Mouse (Mus musculus): ENCODE results near the gene Hsd17b7. TPM values are rescaled to one million over a fixed set of nuclear protein-coding genes. Genes with fewer than 3 reads are reported as not detected.

The Hsd17b7 gene
- polyA plus RNA-seq, 1 experiment: 9.6 TPM

GRCm38 (mm10) chr1:169924567-169924966, 44.5 kb downstream of the Hsd17b7 start:
- Histone ChIP-seq H3K79me3 (ENCODE audit: low read depth) (no peaks in the 10 kb centered on the region), H3K27me3 (ENCODE audit: control insufficient read depth, insufficient read depth, insufficient read length) (no peaks in the 10 kb centered on the region), H3K79me2 (ENCODE audit: control insufficient read depth, insufficient read depth) (no peaks in the 10 kb centered on the region), H3ac (ENCODE audit: control insufficient read depth, insufficient read length, low read depth) (no peak overlapping the region), H3K4me3 (ENCODE audit: insufficient read depth, poor library complexity, severe bottlenecking) (no peak overlapping the region), H3K36me3 (ENCODE audit: control insufficient read depth, insufficient read depth) (no peaks in the 10 kb centered on the region)
- no peak for TF ChIP-seq MAX (IDR thresholded peaks at IDR 0.05)
- no peak for TF ChIP-seq FOSL1 (IDR thresholded peaks at IDR 0.05; ENCODE audit: insufficient read depth, low read length, poor library complexity, severe bottlenecking)
- TF ChIP-seq USF1 (IDR thresholded peaks at IDR 0.05; ENCODE audit: low read depth): no peak
- no peak for TF ChIP-seq MYOG (IDR thresholded peaks at IDR 0.05; ENCODE audit: control insufficient read depth, extremely low read depth, insufficient read length)
- no peak for TF ChIP-seq MYOD1 (IDR thresholded peaks at IDR 0.05; ENCODE audit: control insufficient read depth, insufficient read length, low read depth)
- TF ChIP-seq CEBPB (IDR thresholded peaks at IDR 0.05; ENCODE audit: low read depth): no peak
- TF ChIP-seq CTCF (IDR thresholded peaks at IDR 0.05; ENCODE audit: control insufficient read depth, insufficient read depth, insufficient read length): no peak

- no peaks in the 10 kb centered on the region for H3K79me2 ChIP-seq (ENCODE audit: control insufficient read depth, insufficient read depth)
- no peaks in the 10 kb centered on the region for H3K79me3 ChIP-seq (ENCODE audit: low read depth)
- H3K36me3 ChIP-seq (ENCODE audit: control insufficient read depth, insufficient read depth): no peaks in the 10 kb centered on the region
- no peaks in the 10 kb centered on the region for H3K27me3 ChIP-seq (ENCODE audit: control insufficient read depth, insufficient read depth, insufficient read length)
- H3K4me3 ChIP-seq (ENCODE audit: insufficient read depth, poor library complexity, severe bottlenecking): no peak overlapping the region
- TF ChIP-seq CTCF (IDR thresholded peaks at IDR 0.05; ENCODE audit: control insufficient read depth, insufficient read depth, insufficient read length) (peak; percentile 4), USF1 (IDR thresholded peaks at IDR 0.05; ENCODE audit: low read depth) (no peak)
- H3ac ChIP-seq (ENCODE audit: control insufficient read depth, insufficient read length, low read depth): no peak overlapping the region
Observed at GRCm38 (mm10) chr1:169921710-169922211, 47.3 kb downstream of the Hsd17b7 start.

GRCm38 (mm10) chr1:169919211-169919610, 49.8 kb downstream of the Hsd17b7 start:
- Histone ChIP-seq H3K79me3 (ENCODE audit: low read depth) (no peaks in the 10 kb centered on the region), H3K4me3 (ENCODE audit: insufficient read depth, poor library complexity, severe bottlenecking) (no peak overlapping the region), H3ac (ENCODE audit: control insufficient read depth, insufficient read length, low read depth) (no peak overlapping the region), H3K27me3 (ENCODE audit: control insufficient read depth, insufficient read depth, insufficient read length) (no peaks in the 10 kb centered on the region), H3K79me2 (ENCODE audit: control insufficient read depth, insufficient read depth) (no peaks in the 10 kb centered on the region), H3K36me3 (ENCODE audit: control insufficient read depth, insufficient read depth) (no peaks in the 10 kb centered on the region)
- peak; percentile 21 for TF ChIP-seq CTCF (IDR thresholded peaks at IDR 0.05; ENCODE audit: control insufficient read depth, insufficient read depth, insufficient read length)
- TF ChIP-seq MYOD1 (IDR thresholded peaks at IDR 0.05; ENCODE audit: control insufficient read depth, insufficient read length, low read depth): no peak
- TF ChIP-seq MAX (IDR thresholded peaks at IDR 0.05): no peak
- no peak for TF ChIP-seq MYOG (IDR thresholded peaks at IDR 0.05; ENCODE audit: control insufficient read depth, extremely low read depth, insufficient read length)
- no peak for TF ChIP-seq FOSL1 (IDR thresholded peaks at IDR 0.05; ENCODE audit: insufficient read depth, low read length, poor library complexity, severe bottlenecking)

GRCm38 (mm10) chr1:169917998-169918397, 51.0 kb downstream of the Hsd17b7 start:
- no peaks in the 10 kb centered on the region for H3K36me3 ChIP-seq (ENCODE audit: control insufficient read depth, insufficient read depth)
- no peaks in the 10 kb centered on the region for H3K27me3 ChIP-seq (ENCODE audit: control insufficient read depth, insufficient read depth, insufficient read length)
- H3K79me2 ChIP-seq (ENCODE audit: control insufficient read depth, insufficient read depth): no peaks in the 10 kb centered on the region
- H3K4me3 ChIP-seq (ENCODE audit: insufficient read depth, poor library complexity, severe bottlenecking): no peak overlapping the region
- H3K79me3 ChIP-seq (ENCODE audit: low read depth): no peaks in the 10 kb centered on the region
- H3ac ChIP-seq (ENCODE audit: control insufficient read depth, insufficient read length, low read depth): no peak overlapping the region
- TF ChIP-seq USF1 (IDR thresholded peaks at IDR 0.05; ENCODE audit: low read depth) (no peak), CTCF (IDR thresholded peaks at IDR 0.05; ENCODE audit: control insufficient read depth, insufficient read depth, insufficient read length) (peak; percentile 90)

GRCm38 (mm10) chr1:169917115-169917796, 51.8 kb downstream of the Hsd17b7 start:
- H3K27me3 ChIP-seq (ENCODE audit: control insufficient read depth, insufficient read depth, insufficient read length): no peaks in the 10 kb centered on the region
- no peak overlapping the region for H3K4me3 ChIP-seq (ENCODE audit: insufficient read depth, poor library complexity, severe bottlenecking)
- H3K79me3 ChIP-seq (ENCODE audit: low read depth): no peaks in the 10 kb centered on the region
- H3K79me2 ChIP-seq (ENCODE audit: control insufficient read depth, insufficient read depth): no peaks in the 10 kb centered on the region
- TF ChIP-seq USF1 (IDR thresholded peaks at IDR 0.05; ENCODE audit: low read depth): no peak
- no peak for TF ChIP-seq CTCF (IDR thresholded peaks at IDR 0.05; ENCODE audit: control insufficient read depth, insufficient read depth, insufficient read length)
- no peak for TF ChIP-seq MYOG (IDR thresholded peaks at IDR 0.05; ENCODE audit: control insufficient read depth, extremely low read depth, insufficient read length)
- no peak for TF ChIP-seq MAX (IDR thresholded peaks at IDR 0.05)
- TF ChIP-seq MYOD1 (IDR thresholded peaks at IDR 0.05; ENCODE audit: control insufficient read depth, insufficient read length, low read depth): no peak
- TF ChIP-seq CEBPB (IDR thresholded peaks at IDR 0.05; ENCODE audit: low read depth): no peak
- TF ChIP-seq FOSL1 (IDR thresholded peaks at IDR 0.05; ENCODE audit: insufficient read depth, low read length, poor library complexity, severe bottlenecking): no peak
- H3K36me3 ChIP-seq (ENCODE audit: control insufficient read depth, insufficient read depth): no peaks in the 10 kb centered on the region
- H3ac ChIP-seq (ENCODE audit: control insufficient read depth, insufficient read length, low read depth): no peak overlapping the region

- Histone ChIP-seq H3K79me3 (ENCODE audit: low read depth) (no peaks in the 10 kb centered on the region), H3ac (ENCODE audit: control insufficient read depth, insufficient read length, low read depth) (no peak overlapping the region), H3K4me3 (ENCODE audit: insufficient read depth, poor library complexity, severe bottlenecking) (no peak overlapping the region), H3K36me3 (ENCODE audit: control insufficient read depth, insufficient read depth) (no peaks in the 10 kb centered on the region), H3K79me2 (ENCODE audit: control insufficient read depth, insufficient read depth) (no peaks in the 10 kb centered on the region), H3K27me3 (ENCODE audit: control insufficient read depth, insufficient read depth, insufficient read length) (no peaks in the 10 kb centered on the region)
- no peak for TF ChIP-seq MYOG (IDR thresholded peaks at IDR 0.05; ENCODE audit: control insufficient read depth, extremely low read depth, insufficient read length)
Observed at GRCm38 (mm10) chr1:169916659-169917058, 52.4 kb downstream of the Hsd17b7 start.

Measured in C2C12 (cell line).